In the genomic region with DNA sequence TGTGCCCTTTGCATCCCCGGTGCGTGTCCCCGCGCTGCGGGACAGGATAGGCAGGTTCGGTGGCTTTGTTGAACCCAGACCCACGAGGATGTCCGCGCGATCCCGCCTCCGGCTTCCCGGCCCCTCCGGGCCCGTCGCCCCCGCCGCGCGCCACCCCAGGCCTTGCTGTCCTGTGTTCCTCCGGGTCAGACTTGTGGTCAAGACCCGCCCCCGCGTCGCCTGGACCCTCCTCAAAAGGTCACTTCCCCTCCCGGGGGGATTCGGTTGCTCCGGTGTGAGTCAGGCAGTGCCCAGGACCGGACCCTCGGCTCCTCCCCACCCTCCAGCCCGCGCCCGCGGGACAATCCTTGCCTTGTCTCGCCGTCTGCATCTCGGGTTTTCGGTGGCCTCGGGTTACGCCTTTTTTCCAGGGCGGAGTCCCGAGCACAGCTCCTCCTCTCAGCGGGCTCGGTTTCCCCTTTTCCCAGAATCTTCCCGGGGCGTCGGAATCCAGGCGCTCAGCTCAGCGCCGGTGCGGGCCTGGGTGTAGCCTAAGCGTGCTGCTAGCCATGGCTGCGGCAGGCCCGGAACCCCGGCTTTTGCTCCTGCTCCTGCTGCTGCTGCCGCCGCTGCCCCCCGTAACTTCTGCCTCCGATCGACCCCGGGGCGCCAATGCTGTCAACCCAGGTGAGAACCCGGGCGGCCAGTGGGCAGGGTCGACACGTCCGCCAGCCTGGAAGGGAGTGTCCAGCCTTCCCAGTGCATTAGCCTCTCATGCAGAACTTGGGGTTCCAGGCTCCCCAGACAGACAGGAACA, we compare ENCODE assay signal across 9 mouse cellular contexts. TPM values are rescaled to one million over a fixed set of nuclear protein-coding genes. Genes with fewer than 3 reads are reported as not detected.
DNase-seq lines count a peak whose midpoint lies in the region; ATAC-seq and TF ChIP-seq lines count a peak whose summit lies in the region.
"Had no signal": no experiment of that assay in that cellular context is flagged by ENCODE, and none has a peak within 500 bp of the region (broad histone marks: within the 10 kb centered on the region; RNA-seq: fewer than 3 reads in every experiment).

No protein-coding gene starts in this region.

- no peaks in the 10 kb centered on the region for H3K9me3 ChIP-seq in E14TG2a.4 (ENCODE audit: low read length)
- H3K9me3 ChIP-seq in forebrain, embryonic 11.5 days (ENCODE audit: control insufficient read depth, low read length): no peaks in the 10 kb centered on the region
- H3K9me3 ChIP-seq in heart, embryonic 15.5 days (replicated peaks): no peaks in the 10 kb centered on the region
- no peaks in the 10 kb centered on the region for H3K9me3 ChIP-seq in liver, embryonic 14.5 days (ENCODE audit: control insufficient read depth, low read length)
- no peaks in the 10 kb centered on the region for H3K9me3 ChIP-seq in neural tube, embryonic 12.5 days

- peak overlapping the region; percentile 98 for H3K9ac ChIP-seq in forebrain, embryonic 11.5 days (ENCODE audit: low read length)
- H3K9ac ChIP-seq in heart, embryonic 15.5 days: peak overlapping the region; percentile 93
- peak overlapping the region; percentile 93 for H3K9ac ChIP-seq in liver, embryonic 14.5 days (replicated peaks)
- H3K9ac ChIP-seq in neural tube, embryonic 12.5 days: peak overlapping the region; percentile 89

- no peak for TF ChIP-seq EP300 in liver, embryonic 14.5 days (IDR thresholded peaks at IDR 0.05; ENCODE audit: low read depth)

- H3K27me3 ChIP-seq in E14TG2a.4 (ENCODE audit: insufficient read depth, low read length): no peaks in the 10 kb centered on the region
- H3K27me3 ChIP-seq in forebrain, embryonic 11.5 days (ENCODE audit: control insufficient read depth, insufficient read depth, low read length): no peaks in the 10 kb centered on the region
- H3K27me3 ChIP-seq in heart, embryonic 15.5 days: no peaks in the 10 kb centered on the region
- H3K27me3 ChIP-seq in liver, embryonic 14.5 days (ENCODE audit: control insufficient read depth, insufficient read depth, low read length): no peaks in the 10 kb centered on the region
- no peaks in the 10 kb centered on the region for H3K27me3 ChIP-seq in neural tube, embryonic 12.5 days (replicated peaks)

- H3K27ac ChIP-seq in forebrain, embryonic 11.5 days (ENCODE audit: low read depth, low read length): peak overlapping the region; percentile 93
- peak overlapping the region; percentile 87 for H3K27ac ChIP-seq in heart, embryonic 15.5 days
- H3K27ac ChIP-seq in liver, embryonic 14.5 days: peak overlapping the region; percentile 75
- H3K27ac ChIP-seq in neural tube, embryonic 12.5 days: peak overlapping the region; percentile 83

- peak overlapping the region; percentile 96 for H3K4me3 ChIP-seq in E14TG2a.4 (replicated peaks; ENCODE audit: low read length)
- H3K4me3 ChIP-seq in forebrain, embryonic 11.5 days (ENCODE audit: low read depth, low read length): peak overlapping the region; percentile 88
- peak overlapping the region; percentile 84 for H3K4me3 ChIP-seq in heart, embryonic 15.5 days
- H3K4me3 ChIP-seq in liver, embryonic 14.5 days (ENCODE audit: insufficient read depth in 1 of 2, low read depth in 2 of 2, low read length in 2 of 2): peak overlapping the region; percentile 93 to 98
- peak overlapping the region; percentile 71 for H3K4me3 ChIP-seq in neural tube, embryonic 12.5 days

- peak; percentile 71 for ATAC-seq in forebrain, embryonic 11.5 days (replicated peaks; ENCODE audit: low FRiP score)
- peak; percentile 68 for ATAC-seq in heart, embryonic 15.5 days (replicated peaks; ENCODE audit: insufficient number of reproducible peaks, insufficient read depth, low FRiP score, low read depth)
- ATAC-seq in liver, embryonic 14.5 days (ENCODE audit: insufficient read depth): peak; percentile 68
- peak; percentile 61 for ATAC-seq in neural tube, embryonic 12.5 days (ENCODE audit: low FRiP score, low read depth)

- H3K36me3 ChIP-seq in E14TG2a.4 (ENCODE audit: insufficient read depth, low read length): peaks cover 74% of the 10 kb centered on the region
- peaks cover 11% of the 10 kb centered on the region; the same call in 1 of the 2 replicates for H3K36me3 ChIP-seq in forebrain, embryonic 11.5 days (ENCODE audit: control insufficient read depth, insufficient read depth, low read length)
- H3K36me3 ChIP-seq in heart, embryonic 15.5 days: peaks cover 28% of the 10 kb centered on the region
- H3K36me3 ChIP-seq in liver, embryonic 14.5 days (replicated peaks; ENCODE audit: control insufficient read depth, insufficient read depth, low read depth): no peaks in the 10 kb centered on the region
- H3K36me3 ChIP-seq in neural tube, embryonic 12.5 days: peaks cover 50% of the 10 kb centered on the region

- DNase-seq in c-Kit-positive CD71-positive TER-119-negative erythroid progenitor cells, embryonic 14.5 days (ENCODE audit: low read depth): peak; percentile 68
- peak; percentile 86 for DNase-seq in forebrain, embryonic 11.5 days (ENCODE audit: low spot score)
- DNase-seq in kidney, postnatal 14 days: peak; percentile 88
- peak; percentile 59 to 78 (median 64) for DNase-seq in liver, embryonic 14.5 days (ENCODE audit: low read depth in 3 of 3, low spot score in 3 of 3)
- DNase-seq in telencephalon, adult 2 months (ENCODE audit: low read depth, low spot score): peak; percentile 50

- peaks cover 59% of the 10 kb centered on the region for H3K4me1 ChIP-seq in E14TG2a.4 (replicated peaks; ENCODE audit: low read depth, low read length)
- peaks cover 2% of the 10 kb centered on the region; the same call in 1 of the 2 replicates for H3K4me1 ChIP-seq in forebrain, embryonic 11.5 days (replicated peaks; ENCODE audit: control insufficient read depth, insufficient read depth, low read length)
- H3K4me1 ChIP-seq in heart, embryonic 15.5 days (replicated peaks): peaks cover 22% of the 10 kb centered on the region
- peaks cover 0 to 13% of the 10 kb centered on the region in 2 experiments; a peak in 2 of 4 replicates for H3K4me1 ChIP-seq in liver, embryonic 14.5 days (replicated peaks; ENCODE audit: control insufficient read depth in 2 of 2, insufficient read depth in 2 of 2, low read length in 1 of 2)
- peaks cover 15% of the 10 kb centered on the region for H3K4me1 ChIP-seq in neural tube, embryonic 12.5 days

- no peak for TF ChIP-seq CTCF in E14TG2a.4 (conservative IDR thresholded peaks at IDR 0.05; ENCODE audit: low read length)
- TF ChIP-seq CTCF in liver, embryonic 14.5 days (IDR thresholded peaks at IDR 0.05; ENCODE audit: low read depth): no peak

- under 1% methylated on average over 65 of the region's 67 CpGs for WGBS in forebrain, embryonic 11.5 days
- WGBS in heart, embryonic 15.5 days: under 1% methylated on average over 67 of the region's 67 CpGs
- under 1% methylated on average over 67 of the region's 67 CpGs for WGBS in liver, embryonic 14.5 days (ENCODE audit: insufficient replicate concordance)
- WGBS in neural tube, embryonic 12.5 days: under 1% methylated on average over 67 of the region's 67 CpGs

- peak overlapping the region; percentile 92 for H3K4me2 ChIP-seq in forebrain, embryonic 11.5 days (ENCODE audit: low read depth, low read length, severe bottlenecking)
- peak overlapping the region; percentile 90 for H3K4me2 ChIP-seq in heart, embryonic 15.5 days
- peak overlapping the region; percentile 92 for H3K4me2 ChIP-seq in liver, embryonic 14.5 days (ENCODE audit: low read depth)
- H3K4me2 ChIP-seq in neural tube, embryonic 12.5 days (replicated peaks): peak overlapping the region; percentile 81

RNA-seq across cellular contexts. Expression of gene Znhit1, which starts 0.5 kb away (rescaled TPM):
- 93.4 and 99.5 TPM in 2 replicates for polyA plus RNA-seq in forebrain, embryonic 11.5 days (2014; fragmentation: Nextera tagmentation; extraction: Ambion mirVana)
- polyA plus RNA-seq in heart, embryonic 15.5 days (2015; fragmentation: Nextera tagmentation; extraction: Ambion mirVana): 79.5 and 79.9 TPM in 2 replicates
- 25.4 and 29.3 TPM in 2 replicates for polyA plus RNA-seq in liver, embryonic 14.5 days (2012; rRNA removed)
- polyA plus RNA-seq in liver, embryonic 14.5 days (2014; fragmentation: Nextera tagmentation; extraction: Ambion mirVana): 46.2 and 51.2 TPM in 2 replicates
- 103 and 109 TPM in 2 replicates for polyA plus RNA-seq in neural tube, embryonic 12.5 days (2016; fragmentation: Nextera tagmentation; extraction: Ambion mirVana)

RNA-seq across cellular contexts. Expression of gene Plod3, which starts 0.5 kb away (rescaled TPM):
- polyA plus RNA-seq in forebrain, embryonic 11.5 days (2014; fragmentation: Nextera tagmentation; extraction: Ambion mirVana): 29.1 and 30.7 TPM in 2 replicates
- polyA plus RNA-seq in heart, embryonic 15.5 days (2015; fragmentation: Nextera tagmentation; extraction: Ambion mirVana): 34.9 and 50.1 TPM in 2 replicates
- polyA plus RNA-seq in liver, embryonic 14.5 days (2012; rRNA removed): 13.8 and 13.9 TPM in 2 replicates
- polyA plus RNA-seq in liver, embryonic 14.5 days (2014; fragmentation: Nextera tagmentation; extraction: Ambion mirVana): 7.2 and 7.5 TPM in 2 replicates
- polyA plus RNA-seq in neural tube, embryonic 12.5 days (2016; fragmentation: Nextera tagmentation; extraction: Ambion mirVana): 38.4 and 39.8 TPM in 2 replicates

RNA-seq across cellular contexts. Expression of gene Cldn15, which starts 20.9 kb away (rescaled TPM):
- 0.24 TPM in 1 of 2 replicates, not detected in the other for polyA plus RNA-seq in forebrain, embryonic 11.5 days (2014; fragmentation: Nextera tagmentation; extraction: Ambion mirVana)
- 6.3 and 6.7 TPM in 2 replicates for polyA plus RNA-seq in heart, embryonic 15.5 days (2015; fragmentation: Nextera tagmentation; extraction: Ambion mirVana)
- polyA plus RNA-seq in liver, embryonic 14.5 days (2012; rRNA removed): 2.8 and 3.5 TPM in 2 replicates
- polyA plus RNA-seq in liver, embryonic 14.5 days (2014; fragmentation: Nextera tagmentation; extraction: Ambion mirVana): 4.2 TPM in 2 replicates
- 0.27 and 0.30 TPM in 2 replicates for polyA plus RNA-seq in neural tube, embryonic 12.5 days (2016; fragmentation: Nextera tagmentation; extraction: Ambion mirVana)

RNA-seq across cellular contexts. Expression of gene Fis1, which starts 34.3 kb away (rescaled TPM):
- 277 and 287 TPM in 2 replicates for polyA plus RNA-seq in forebrain, embryonic 11.5 days (2014; fragmentation: Nextera tagmentation; extraction: Ambion mirVana)
- 221 and 240 TPM in 2 replicates for polyA plus RNA-seq in heart, embryonic 15.5 days (2015; fragmentation: Nextera tagmentation; extraction: Ambion mirVana)
- polyA plus RNA-seq in liver, embryonic 14.5 days (2012; rRNA removed): 115 and 154 TPM in 2 replicates
- 239 and 242 TPM in 2 replicates for polyA plus RNA-seq in liver, embryonic 14.5 days (2014; fragmentation: Nextera tagmentation; extraction: Ambion mirVana)
- polyA plus RNA-seq in neural tube, embryonic 12.5 days (2016; fragmentation: Nextera tagmentation; extraction: Ambion mirVana): 304 and 321 TPM in 2 replicates

RNA-seq across cellular contexts. Expression of gene Vgf, which starts 38.9 kb away (rescaled TPM):
- polyA plus RNA-seq in forebrain, embryonic 11.5 days (2014; fragmentation: Nextera tagmentation; extraction: Ambion mirVana): 0.32 TPM in 1 of 2 replicates, not detected in the other
- 0.10 TPM in 1 of 2 replicates, not detected in the other for polyA plus RNA-seq in heart, embryonic 15.5 days (2015; fragmentation: Nextera tagmentation; extraction: Ambion mirVana)
- 0.04 TPM in 2 replicates for polyA plus RNA-seq in liver, embryonic 14.5 days (2012; rRNA removed)
- not detected in 2 replicates for polyA plus RNA-seq in liver, embryonic 14.5 days (2014; fragmentation: Nextera tagmentation; extraction: Ambion mirVana)
- 3.6 and 4.5 TPM in 2 replicates for polyA plus RNA-seq in neural tube, embryonic 12.5 days (2016; fragmentation: Nextera tagmentation; extraction: Ambion mirVana)
- polyA plus RNA-seq: gonadal fat pad, adult 2 months had no signal

Comparison
In these comparisons a context has a peak if more than half of its experiments do, and no peak if none do; other contexts are left out.
1. Peak in every context shown above with its lines: DNase-seq, ATAC-seq, H3K4me3 ChIP-seq and H3K27ac ChIP-seq.